Comparison of ENCODE assay signal across 10 mouse cellular contexts in the genomic region with DNA sequence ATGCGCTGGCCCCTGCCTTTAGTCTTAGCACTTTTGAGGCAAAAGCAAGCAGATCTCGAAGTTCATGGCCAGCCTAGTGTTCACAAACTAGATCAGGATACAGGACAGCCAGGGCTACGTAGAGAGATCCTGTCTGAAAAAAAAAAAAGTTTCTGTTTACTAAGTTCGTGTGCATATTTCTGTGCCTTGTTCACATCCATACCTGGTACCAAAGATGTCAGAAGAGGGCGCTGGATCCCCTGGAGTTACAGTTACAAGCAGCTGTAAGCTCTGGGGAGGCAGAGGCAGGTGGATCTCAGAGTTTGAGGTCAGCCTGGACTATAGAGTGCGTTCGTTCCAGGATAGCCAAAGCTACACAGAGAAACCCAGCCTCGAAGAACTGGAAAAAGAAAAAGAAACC. TPM values are rescaled to one million over a fixed set of nuclear protein-coding genes. Genes with fewer than 3 reads are reported as not detected.
DNase-seq lines count a peak whose midpoint lies in the region; ATAC-seq and TF ChIP-seq lines count a peak whose summit lies in the region.
"Had no signal": no experiment of that assay in that cellular context is flagged by ENCODE, and none has a peak within 500 bp of the region (broad histone marks: within the 10 kb centered on the region; RNA-seq: fewer than 3 reads in every experiment).

No protein-coding gene starts in this region.

- TF ChIP-seq EP300 in heart, adult 2 months (IDR thresholded peaks at IDR 0.05; ENCODE audit: insufficient read depth, low read depth, low read length), result no peak

- TF ChIP-seq CTCF in heart, adult 2 months (IDR thresholded peaks at IDR 0.05), result peak; percentile 44

- H3K4me3 ChIP-seq in heart, adult 2 months, result no peak overlapping the region
- no peak overlapping the region for H3K4me3 ChIP-seq in heart, embryonic 12.5 days
- H3K4me3 ChIP-seq in midbrain, embryonic 11.5 days (ENCODE audit: low read depth, low read length), result no peak overlapping the region
- H3K4me3 ChIP-seq in midbrain, embryonic 10.5 days, result no peak overlapping the region
- no peak overlapping the region for H3K4me3 ChIP-seq in hindbrain, embryonic 14.5 days (replicated peaks; ENCODE audit: low read length)

- H3K9me3 ChIP-seq in heart, embryonic 12.5 days (replicated peaks), result no peaks in the 10 kb centered on the region
- no peaks in the 10 kb centered on the region for H3K9me3 ChIP-seq in midbrain, embryonic 11.5 days (ENCODE audit: control insufficient read depth, low read length)
- no peaks in the 10 kb centered on the region for H3K9me3 ChIP-seq in midbrain, embryonic 10.5 days (replicated peaks)
- no peaks in the 10 kb centered on the region for H3K9me3 ChIP-seq in hindbrain, embryonic 14.5 days (ENCODE audit: control insufficient read depth, low read length)

- H3K27ac ChIP-seq in heart, adult 2 months, result no peak overlapping the region
- H3K27ac ChIP-seq in heart, embryonic 12.5 days (ENCODE audit: poor library complexity, severe bottlenecking), result no peak overlapping the region
- H3K27ac ChIP-seq in midbrain, embryonic 11.5 days (ENCODE audit: low read depth, low read length), result no peak overlapping the region
- no peak overlapping the region for H3K27ac ChIP-seq in midbrain, embryonic 10.5 days (replicated peaks)
- no peak overlapping the region for H3K27ac ChIP-seq in hindbrain, embryonic 14.5 days

- WGBS in heart, adult 2 months, result 40% methylated on average over 8 of the region's 8 CpGs
- WGBS in heart, embryonic 12.5 days, result 44% methylated on average over 8 of the region's 8 CpGs
- 64% methylated on average over 8 of the region's 8 CpGs for WGBS in midbrain, embryonic 11.5 days
- 61% methylated on average over 8 of the region's 8 CpGs for WGBS in midbrain, embryonic 10.5 days
- 59% methylated on average over 8 of the region's 8 CpGs for WGBS in hindbrain, embryonic 14.5 days

- no peaks in the 10 kb centered on the region; the same call in 1 of the 2 replicates for H3K4me1 ChIP-seq in heart, adult 2 months (ENCODE audit: control insufficient read depth, insufficient read depth, low read length)
- H3K4me1 ChIP-seq in heart, embryonic 12.5 days (replicated peaks), result peaks cover 6% of the 10 kb centered on the region; the same call in 1 of the 2 replicates
- H3K4me1 ChIP-seq in midbrain, embryonic 11.5 days (ENCODE audit: control insufficient read depth, insufficient read depth, low read length), result no peaks in the 10 kb centered on the region; the same call in 1 of the 2 replicates
- H3K4me1 ChIP-seq in midbrain, embryonic 10.5 days, result peaks cover 10% of the 10 kb centered on the region
- H3K4me1 ChIP-seq in hindbrain, embryonic 14.5 days (replicated peaks; ENCODE audit: control insufficient read depth, insufficient read depth, low read length), result peaks cover 5% of the 10 kb centered on the region

- intact Hi-C loops in heart, adult 2 months (cut with DNase I), result loop anchor here (2.0 kb wide), 1 partner anchor 44 kb away; no protein-coding TSS in a partner anchor

- H3K9ac ChIP-seq in heart, adult 2 months (ENCODE audit: low read depth, low read length), result no peak overlapping the region
- H3K9ac ChIP-seq in heart, embryonic 12.5 days, result no peak overlapping the region
- H3K9ac ChIP-seq in midbrain, embryonic 11.5 days (ENCODE audit: low read length), result no peak overlapping the region
- no peak overlapping the region for H3K9ac ChIP-seq in hindbrain, embryonic 14.5 days

- ATAC-seq in heart, embryonic 12.5 days (ENCODE audit: insufficient number of reproducible peaks, low FRiP score), result no peak
- ATAC-seq in midbrain, embryonic 11.5 days (ENCODE audit: low FRiP score), result no peak
- ATAC-seq in hindbrain, embryonic 14.5 days (ENCODE audit: low FRiP score), result no peak

- no peak for DNase-seq in heart, adult 2 months
- no peak for DNase-seq in midbrain, embryonic 11.5 days (ENCODE audit: low spot score, missing footprints)
- no peak for DNase-seq in midbrain, embryonic 10.5 days (ENCODE audit: low spot score)
- DNase-seq in hindbrain, embryonic 14.5 days (ENCODE audit: low spot score), result no peak
- peak; percentile 68 for DNase-seq in naive thymus-derived CD4-positive, alpha-beta T cell, adult 2 months (ENCODE audit: low read depth)
- DNase-seq in cerebellum, adult 9-11 months, result no peak
- DNase-seq in left cerebral cortex, adult 9 months (ENCODE audit: low spot score in 2 of 2), result no peak

- no peaks in the 10 kb centered on the region for H3K36me3 ChIP-seq in heart, adult 2 months (ENCODE audit: control insufficient read depth, insufficient read depth, low read length)
- H3K36me3 ChIP-seq in heart, embryonic 12.5 days, result no peaks in the 10 kb centered on the region
- H3K36me3 ChIP-seq in midbrain, embryonic 11.5 days (ENCODE audit: control insufficient read depth, insufficient read depth, low read length), result no peaks in the 10 kb centered on the region
- H3K36me3 ChIP-seq in midbrain, embryonic 10.5 days, result no peaks in the 10 kb centered on the region
- H3K36me3 ChIP-seq in hindbrain, embryonic 14.5 days (replicated peaks; ENCODE audit: control insufficient read depth, insufficient read depth), result no peaks in the 10 kb centered on the region

- no peaks in the 10 kb centered on the region for H3K79me2 ChIP-seq in heart, adult 2 months (replicated peaks; ENCODE audit: control insufficient read depth, insufficient read depth, low read length)

- no peak overlapping the region for H3K4me2 ChIP-seq in heart, embryonic 12.5 days
- peak overlapping the region; percentile 16; the same call in 1 of the 2 replicates for H3K4me2 ChIP-seq in midbrain, embryonic 11.5 days
- H3K4me2 ChIP-seq in hindbrain, embryonic 14.5 days (replicated peaks), result peak overlapping the region; percentile 38

- H3K27me3 ChIP-seq in heart, adult 2 months (ENCODE audit: control insufficient read depth, insufficient read depth, low read length), result no peaks in the 10 kb centered on the region
- H3K27me3 ChIP-seq in heart, embryonic 12.5 days (replicated peaks), result peaks cover 24% of the 10 kb centered on the region
- peaks cover 4% of the 10 kb centered on the region; the same call in 1 of the 2 replicates for H3K27me3 ChIP-seq in midbrain, embryonic 11.5 days (ENCODE audit: control insufficient read depth, insufficient read depth, low read length)
- peaks cover 29% of the 10 kb centered on the region for H3K27me3 ChIP-seq in midbrain, embryonic 10.5 days (ENCODE audit: low read depth, poor library complexity, severe bottlenecking)
- peaks cover 3% of the 10 kb centered on the region; the same call in 1 of the 2 replicates for H3K27me3 ChIP-seq in hindbrain, embryonic 14.5 days (ENCODE audit: control insufficient read depth, insufficient read depth, low read length)

- no peak for TF ChIP-seq POLR2A in heart, adult 2 months (IDR thresholded peaks at IDR 0.05; ENCODE audit: insufficient read depth, low read depth, low read length)

RNA-seq across cellular contexts. Expression of gene Pnpla1, which starts 24.6 kb away (rescaled TPM):
- total RNA-seq in heart, adult 2 months (2021), result not detected
- polyA plus RNA-seq in heart, adult 2 months (2012; rRNA removed), result 0.02 TPM in 1 of 2 replicates, not detected in the other
- polyA plus RNA-seq in heart, embryonic 12.5 days (2016; fragmentation: Nextera tagmentation; extraction: Ambion mirVana), result 0.05 TPM in 1 of 2 replicates, not detected in the other
- not detected in 2 replicates for polyA plus RNA-seq in midbrain, embryonic 11.5 days (2014; fragmentation: Nextera tagmentation; extraction: Ambion mirVana)
- polyA plus RNA-seq in midbrain, embryonic 10.5 days (2016; fragmentation: Nextera tagmentation; extraction: Ambion mirVana), result not detected in 2 replicates
- polyA plus RNA-seq in hindbrain, embryonic 14.5 days (2014; fragmentation: Nextera tagmentation; extraction: Ambion mirVana), result 0.07 TPM in 1 of 2 replicates, not detected in the other
- total RNA-seq: heart, adult 18-20 months had no signal

RNA-seq across cellular contexts. Expression of gene 4930539E08Rik, which starts 32.3 kb away (rescaled TPM):
- total RNA-seq in heart, adult 2 months (2021), result not detected
- polyA plus RNA-seq in heart, adult 2 months (2012; rRNA removed), result 0.08 and 0.23 TPM in 2 replicates
- 0.04 and 0.06 TPM in 2 replicates for polyA plus RNA-seq in heart, embryonic 12.5 days (2016; fragmentation: Nextera tagmentation; extraction: Ambion mirVana)
- polyA plus RNA-seq in midbrain, embryonic 11.5 days (2014; fragmentation: Nextera tagmentation; extraction: Ambion mirVana), result 0.10 TPM in 1 of 2 replicates, not detected in the other
- polyA plus RNA-seq in midbrain, embryonic 10.5 days (2016; fragmentation: Nextera tagmentation; extraction: Ambion mirVana), result 0.11 and 0.26 TPM in 2 replicates
- polyA plus RNA-seq in hindbrain, embryonic 14.5 days (2014; fragmentation: Nextera tagmentation; extraction: Ambion mirVana), result 1.2 and 1.3 TPM in 2 replicates
- total RNA-seq: adrenal gland, postnatal 36 days had no signal
